Mouse (Mus musculus) cerebellum, adult 2 months (tissue): Measurements from ENCODE around the gene Glod4.

Experiments
- CTCF ChIP-seq: fragments of 200-500 bp; IDR thresholded peaks from 2 replicates; pipeline ENCODE4 v1.5.1; 2011; ENCODE audit warnings: low read depth, mild to moderate bottlenecking, control low read depth, low read length, moderate library complexity, borderline replicate concordance; ENCODE audit not compliant: insufficient read depth
- POLR2A ChIP-seq: fragments of 200-500 bp; IDR thresholded peaks from 2 replicates; pipeline ENCODE4 v1.6.1; 2011; ENCODE audit warnings: low read length, control low read depth, borderline replicate concordance; ENCODE audit not compliant: insufficient read depth

- TF ChIP-seq CTCF (no peak), POLR2A (no peak)
These were observed 33.1 kb downstream of the Glod4 start for GRCm38 (mm10) chr11:76210228-76210985.
